Mouse (Mus musculus) G1E (cell line): ENCODE results near the gene Stoml3.

ENCODE experiments used
- CTCF ChIP-seq: IDR thresholded peaks from 2 replicates; pipeline ENCODE4 v1.5.1; 2012; ENCODE audit warnings: low read depth, low read length, inconsistent platforms, mixed read lengths
- GATA1 ChIP-seq: IDR thresholded peaks from 2 replicates; pipeline ENCODE4 v1.6.1; 2012; ENCODE audit warnings: borderline replicate concordance, low read length, inconsistent platforms, mixed read lengths
- GATA2 ChIP-seq: IDR thresholded peaks from 2 replicates; pipeline ENCODE4 v1.6.1; 2012; ENCODE audit warnings: low read depth, low read length, inconsistent platforms, borderline replicate concordance
- TAL1 ChIP-seq: conservative IDR thresholded peaks from 2 replicates; pipeline ENCODE4 v1.6.1; 2012; ENCODE audit warnings: low read depth, low read length, inconsistent platforms, mixed read lengths

- no peak for TF ChIP-seq CTCF
- TF ChIP-seq GATA2: no peak
- TF ChIP-seq GATA1: no peak
- TF ChIP-seq TAL1: no peak
Measured at GRCm38 (mm10) chr3:53478419-53479046, 9.9 kb upstream of the Stoml3 start.
